Mouse (Mus musculus): ENCODE measurements around the gene Ak7. TPM values are rescaled to one million over a fixed set of nuclear protein-coding genes. Genes with fewer than 3 reads are reported as not detected.

Ak7 gene
- polyA plus RNA-seq, 2 experiments from 2014 or later, result 0.58 to 0.89 TPM

- ATAC-seq, result no peak
Measured at GRCm38 (mm10) chr12:105794896-105795295, 89.1 kb downstream of the Ak7 start.

DNA sequence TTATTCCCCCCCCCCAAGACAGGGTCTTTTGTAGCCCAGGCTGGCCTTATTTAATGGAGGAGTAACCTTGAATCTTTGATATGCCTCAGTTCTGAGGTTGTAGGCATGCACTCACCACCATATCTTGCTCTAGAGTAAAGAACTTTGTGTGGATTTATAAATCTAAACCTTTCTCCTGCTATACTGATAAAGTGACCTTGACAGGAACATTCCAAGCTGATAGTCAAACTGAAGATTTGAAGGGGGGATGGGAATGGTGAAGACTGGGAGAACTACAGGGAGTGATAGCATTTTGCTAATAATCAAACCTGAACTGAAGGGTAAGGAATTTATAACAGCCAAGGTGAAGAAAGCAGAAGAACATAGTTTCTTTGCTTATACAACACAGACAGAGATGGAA lies 92.2 kb downstream of the Ak7 start:
- ATAC-seq, result no peak

DNA sequence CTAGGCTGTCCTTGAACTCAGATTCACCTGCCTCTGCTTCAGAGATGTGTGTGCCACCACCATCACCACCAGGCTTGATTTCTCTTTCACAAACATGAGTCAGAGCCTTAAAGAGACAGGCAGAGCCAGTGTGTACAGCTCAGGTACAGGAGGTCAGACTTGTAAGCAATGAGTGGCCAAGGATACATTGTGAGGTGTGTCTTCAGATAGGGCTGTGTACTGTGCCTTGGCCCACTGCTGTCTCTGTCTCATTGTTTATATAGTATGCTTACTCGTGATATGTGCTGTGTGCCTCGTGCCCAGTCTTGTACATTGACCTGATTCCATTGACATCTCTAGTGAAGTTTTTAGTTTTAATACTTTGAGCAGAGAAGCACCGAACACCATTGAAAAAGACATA lies 100.0 kb downstream of the Ak7 start:
- ATAC-seq, result no peak

DNA sequence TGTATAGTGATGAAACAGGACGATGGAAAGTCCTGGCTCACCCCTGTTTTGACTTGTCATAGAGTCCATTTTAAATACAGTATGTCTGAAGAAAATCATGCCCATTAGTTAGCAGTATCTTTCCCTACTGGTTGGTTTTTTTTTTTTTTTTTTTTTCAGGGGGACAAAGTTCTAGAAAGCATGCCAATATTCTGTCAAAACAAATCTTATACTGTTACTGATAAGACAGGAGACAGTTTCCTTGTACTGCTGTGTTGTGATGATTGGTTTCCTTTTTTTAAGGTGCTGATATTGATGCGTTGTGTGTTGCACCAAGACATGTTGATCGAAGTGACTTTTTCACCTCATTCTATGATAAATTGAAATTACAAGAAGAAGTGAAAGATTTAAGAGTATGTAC lies 100.4 kb downstream of the Ak7 start:
- ATAC-seq, result no peak

DNA sequence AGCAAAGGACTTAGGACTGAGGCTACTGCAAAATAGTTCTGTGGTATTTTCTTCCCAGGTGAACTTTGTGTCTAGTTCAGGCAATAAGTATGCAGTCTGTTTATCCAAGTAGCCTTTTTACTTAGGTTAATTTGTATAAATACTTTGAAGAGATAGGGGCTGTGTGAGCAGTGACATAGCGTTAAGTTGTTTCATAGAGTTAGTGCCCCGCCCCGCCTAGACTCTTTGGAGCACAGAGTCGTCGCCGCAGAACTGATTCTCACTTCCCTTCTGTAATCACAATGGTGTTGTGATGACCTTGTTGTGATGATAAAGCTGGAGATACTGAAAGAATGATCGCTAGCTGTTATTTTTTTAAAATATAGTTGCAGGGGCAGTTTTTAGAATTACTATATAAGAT lies 101.6 kb downstream of the Ak7 start:
- ATAC-seq, result no peak

- ATAC-seq, result no peak
Measured at GRCm38 (mm10) chr12:105808945-105809344, 103.2 kb downstream of the Ak7 start.

DNA sequence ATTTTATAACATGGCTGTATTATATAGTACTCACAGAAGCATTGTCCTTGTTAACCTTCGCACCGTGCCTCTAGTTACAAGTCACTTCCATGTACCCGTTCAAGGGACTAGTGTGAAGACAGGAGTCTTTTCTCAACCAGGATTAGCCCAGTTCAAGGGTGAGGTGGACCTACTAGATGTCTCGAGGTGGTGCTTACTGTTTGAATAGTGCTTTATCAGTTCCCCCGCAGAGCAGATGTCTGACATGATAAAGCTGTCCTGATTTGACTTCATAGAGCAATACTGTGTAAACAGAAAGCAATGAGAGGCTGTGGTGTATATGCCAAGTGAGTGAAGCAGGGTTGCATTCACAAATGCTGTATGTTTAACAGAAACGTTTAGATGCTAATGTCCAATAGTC lies 104.8 kb downstream of the Ak7 start:
- no peak for ATAC-seq

- ATAC-seq, result no peak
Measured at GRCm38 (mm10) chr12:105813957-105814356, 108.2 kb downstream of the Ak7 start.

GRCm38 (mm10) chr12:105823472-105823871 lies 117.7 kb downstream of the Ak7 start:
- no peak for ATAC-seq

DNA sequence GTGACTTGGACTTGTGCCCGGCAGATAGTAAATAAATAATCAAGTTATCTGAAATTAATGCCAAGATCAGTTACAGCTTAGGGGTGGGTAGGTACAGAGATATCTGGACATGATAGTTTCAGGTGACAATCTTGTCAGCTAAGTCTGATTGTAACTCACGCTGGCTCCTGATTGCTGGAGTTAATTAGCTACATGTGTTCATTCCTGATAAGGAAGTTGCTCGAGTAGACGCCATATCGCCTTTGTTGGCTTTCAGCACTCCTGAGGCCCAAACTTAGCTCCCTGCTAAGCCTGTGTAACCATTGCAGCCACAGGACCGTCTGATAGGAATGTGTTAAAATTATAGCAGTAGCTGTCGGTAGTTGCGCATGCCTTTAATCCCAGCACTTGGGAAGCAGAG lies 119.0 kb downstream of the Ak7 start:
- ATAC-seq, result no peak

DNA sequence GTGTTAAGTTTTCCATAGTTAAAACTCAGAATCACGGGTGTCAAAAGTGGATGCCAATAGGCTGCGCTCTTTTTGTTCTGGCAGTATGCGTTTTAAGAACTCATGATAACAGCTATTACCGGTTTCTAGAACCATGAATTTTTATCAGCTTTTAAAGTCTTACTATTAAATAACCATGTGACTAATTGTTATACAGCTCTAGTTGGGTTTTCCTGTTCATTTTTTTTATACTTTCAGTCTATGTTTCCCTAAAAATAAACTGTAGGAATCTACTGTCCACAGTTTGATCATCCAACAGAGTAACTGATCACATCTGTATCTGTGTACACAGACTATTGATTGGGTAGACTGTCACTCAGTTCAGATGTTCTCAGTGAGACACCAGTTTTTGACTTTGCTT lies 119.5 kb downstream of the Ak7 start:
- no peak for ATAC-seq

Other genes starting within 250 kb of the Ak7 start
- not detected for gene Bdkrb2, start 142.8 kb upstream of the Ak7 start, polyA plus RNA-seq (2017; shearing (Covaris generic))
- 1 to 10 TPM; 3.1 to 3.5 TPM for gene Bdkrb1, start 102.9 kb upstream of the Ak7 start, polyA plus RNA-seq (2017; shearing (Covaris generic))
- gene Gskip, start 21.1 kb upstream of the Ak7 start, polyA plus RNA-seq (2017; shearing (Covaris generic)), result 10 to 100 TPM; 38.3 to 38.4 TPM
- gene Atg2b, start 20.8 kb upstream of the Ak7 start, polyA plus RNA-seq (2017; shearing (Covaris generic)), result 10 to 100 TPM; 10.1 to 14.4 TPM
- gene Papola, start 78.7 kb downstream of the Ak7 start, polyA plus RNA-seq (2017; shearing (Covaris generic)), result 100 to 1,000 TPM; 102 to 103 TPM

All from CD4-positive, CD25-positive, alpha-beta regulatory T cell, adult 4 months (primary cell).